Mouse (Mus musculus): ENCODE data around the gene Clcn3. TPM values are rescaled to one million over a fixed set of nuclear protein-coding genes. Genes with fewer than 3 reads are reported as not detected.

Gene Clcn3
- polyA plus RNA-seq, 1 experiment, result 77.9 TPM

- Histone ChIP-seq H3K27ac (ENCODE audit: insufficient read depth, low read length) (no peak overlapping the region), H3K4me3 (ENCODE audit: low read depth, low read length) (peak overlapping the region; percentile 96), H3K4me1 (ENCODE audit: control insufficient read depth, insufficient read depth, low read length) (no peaks in the 10 kb centered on the region), H3K36me3 (ENCODE audit: control insufficient read depth, insufficient read depth, low read length, poor library complexity, severe bottlenecking) (peaks cover 14% of the 10 kb centered on the region), H3K27me3 (ENCODE audit: control insufficient read depth, insufficient read depth, low read length, poor library complexity, severe bottlenecking) (no peaks in the 10 kb centered on the region; the same call in 1 of the 2 replicates), H3K9ac (ENCODE audit: low read depth, poor library complexity, severe bottlenecking) (peak overlapping the region; percentile 88), H3K9me3 (replicated peaks; ENCODE audit: control insufficient read depth, insufficient read depth, low read length, poor library complexity, severe bottlenecking) (no peaks in the 10 kb centered on the region)
- TF ChIP-seq POLR2A (IDR thresholded peaks at IDR 0.05; ENCODE audit: insufficient read depth, low read length), result no peak
- TF ChIP-seq EP300 (IDR thresholded peaks at IDR 0.05; ENCODE audit: insufficient read depth, low read depth, low read length), result no peak
- no peak for TF ChIP-seq CTCF (IDR thresholded peaks at IDR 0.05; ENCODE audit: low read depth, low read length)
Measured at GRCm38 (mm10) chr8:60890520-60890874, 92.6 kb downstream of the Clcn3 start.

- no peaks in the 10 kb centered on the region; the same call in 1 of the 2 replicates for H3K27me3 ChIP-seq (ENCODE audit: control insufficient read depth, insufficient read depth, low read length, poor library complexity, severe bottlenecking)
- H3K9ac ChIP-seq (ENCODE audit: low read depth, poor library complexity, severe bottlenecking), result peak within 1 kb of the TSS; percentile 88
- TF ChIP-seq CTCF (IDR thresholded peaks at IDR 0.05; ENCODE audit: low read depth, low read length), result no peak
- TF ChIP-seq EP300 (IDR thresholded peaks at IDR 0.05; ENCODE audit: insufficient read depth, low read depth, low read length), result no peak
- peak; percentile 40 for TF ChIP-seq POLR2A (IDR thresholded peaks at IDR 0.05; ENCODE audit: insufficient read depth, low read length)
- H3K4me3 ChIP-seq (ENCODE audit: low read depth, low read length), result peak within 1 kb of the TSS; percentile 96
- no peaks in the 10 kb centered on the region for H3K4me1 ChIP-seq (ENCODE audit: control insufficient read depth, insufficient read depth, low read length)
- no peaks in the 10 kb centered on the region for H3K9me3 ChIP-seq (replicated peaks; ENCODE audit: control insufficient read depth, insufficient read depth, low read length, poor library complexity, severe bottlenecking)
- no peak within 1 kb of the TSS for H3K27ac ChIP-seq (ENCODE audit: insufficient read depth, low read length)
- H3K36me3 ChIP-seq (ENCODE audit: control insufficient read depth, insufficient read depth, low read length, poor library complexity, severe bottlenecking), result peaks cover 14% of the 10 kb centered on the region
Measured at GRCm38 (mm10) chr8:60889843-60890519, 93.1 kb downstream of the Clcn3 start, which contains the start of gene Hpf1. TSS of gene Hpf1 (plus strand) at chr8:60890418.

- Histone ChIP-seq H3K4me3 (ENCODE audit: low read depth, low read length) (peak overlapping the region; percentile 55; the same call in 1 of the 2 replicates), H3K9ac (ENCODE audit: low read depth, poor library complexity, severe bottlenecking) (peak overlapping the region; percentile 34; the same call in 1 of the 2 replicates), H3K36me3 (ENCODE audit: control insufficient read depth, insufficient read depth, low read length, poor library complexity, severe bottlenecking) (peaks cover 9% of the 10 kb centered on the region), H3K27me3 (ENCODE audit: control insufficient read depth, insufficient read depth, low read length, poor library complexity, severe bottlenecking) (no peaks in the 10 kb centered on the region; the same call in 1 of the 2 replicates), H3K27ac (ENCODE audit: insufficient read depth, low read length) (no peak overlapping the region), H3K9me3 (replicated peaks; ENCODE audit: control insufficient read depth, insufficient read depth, low read length, poor library complexity, severe bottlenecking) (no peaks in the 10 kb centered on the region), H3K4me1 (ENCODE audit: control insufficient read depth, insufficient read depth, low read length) (no peaks in the 10 kb centered on the region)
- TF ChIP-seq POLR2A (IDR thresholded peaks at IDR 0.05; ENCODE audit: insufficient read depth, low read length), result no peak
- no peak for TF ChIP-seq EP300 (IDR thresholded peaks at IDR 0.05; ENCODE audit: insufficient read depth, low read depth, low read length)
- no peak for TF ChIP-seq CTCF (IDR thresholded peaks at IDR 0.05; ENCODE audit: low read depth, low read length)
Measured at GRCm38 (mm10) chr8:60889131-60889842, 93.8 kb downstream of the Clcn3 start.

DNA sequence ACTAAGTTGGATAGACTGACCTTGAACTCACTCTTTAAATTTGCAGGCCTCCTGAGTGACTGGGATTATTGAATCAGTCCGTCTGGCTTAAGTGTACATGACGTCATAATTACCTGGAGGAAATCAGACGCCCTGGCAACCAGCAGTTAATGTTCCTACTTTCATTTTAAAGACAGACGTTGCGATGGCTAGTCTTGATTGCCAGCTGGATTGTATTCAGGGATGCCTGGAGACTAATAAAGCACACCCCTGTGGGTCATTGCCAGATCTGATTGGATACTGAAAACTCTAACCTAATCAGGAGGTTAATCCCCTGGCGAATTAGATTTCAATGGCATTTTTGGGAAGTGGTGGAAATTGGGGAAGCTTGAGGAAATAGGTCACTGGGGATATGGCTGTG is 96.4 kb downstream of the Clcn3 start:
- Histone ChIP-seq H3K27me3 (ENCODE audit: control insufficient read depth, insufficient read depth, low read length, poor library complexity, severe bottlenecking) (no peaks in the 10 kb centered on the region; the same call in 1 of the 2 replicates), H3K27ac (ENCODE audit: insufficient read depth, low read length) (no peak overlapping the region), H3K4me1 (ENCODE audit: control insufficient read depth, insufficient read depth, low read length) (no peaks in the 10 kb centered on the region), H3K36me3 (ENCODE audit: control insufficient read depth, insufficient read depth, low read length, poor library complexity, severe bottlenecking) (no peaks in the 10 kb centered on the region), H3K9ac (ENCODE audit: low read depth, poor library complexity, severe bottlenecking) (no peak overlapping the region), H3K4me3 (ENCODE audit: low read depth, low read length) (no peak overlapping the region), H3K9me3 (replicated peaks; ENCODE audit: control insufficient read depth, insufficient read depth, low read length, poor library complexity, severe bottlenecking) (no peaks in the 10 kb centered on the region)
- TF ChIP-seq POLR2A (IDR thresholded peaks at IDR 0.05; ENCODE audit: insufficient read depth, low read length) (no peak), EP300 (IDR thresholded peaks at IDR 0.05; ENCODE audit: insufficient read depth, low read depth, low read length) (no peak), CTCF (IDR thresholded peaks at IDR 0.05; ENCODE audit: low read depth, low read length) (no peak)

- Histone ChIP-seq H3K27ac (ENCODE audit: insufficient read depth, low read length) (no peak overlapping the region), H3K36me3 (ENCODE audit: control insufficient read depth, insufficient read depth, low read length, poor library complexity, severe bottlenecking) (no peaks in the 10 kb centered on the region), H3K4me1 (ENCODE audit: control insufficient read depth, insufficient read depth, low read length) (no peaks in the 10 kb centered on the region), H3K4me3 (ENCODE audit: low read depth, low read length) (no peak overlapping the region), H3K27me3 (ENCODE audit: control insufficient read depth, insufficient read depth, low read length, poor library complexity, severe bottlenecking) (no peaks in the 10 kb centered on the region; the same call in 1 of the 2 replicates), H3K9ac (ENCODE audit: low read depth, poor library complexity, severe bottlenecking) (no peak overlapping the region), H3K9me3 (replicated peaks; ENCODE audit: control insufficient read depth, insufficient read depth, low read length, poor library complexity, severe bottlenecking) (no peaks in the 10 kb centered on the region)
- TF ChIP-seq EP300 (IDR thresholded peaks at IDR 0.05; ENCODE audit: insufficient read depth, low read depth, low read length) (no peak), CTCF (IDR thresholded peaks at IDR 0.05; ENCODE audit: low read depth, low read length) (no peak)
Measured at GRCm38 (mm10) chr8:60883419-60884137, 99.5 kb downstream of the Clcn3 start.
